Mouse (Mus musculus) lung, adult 2 months (tissue): ENCODE measurements around the gene Hax1.

ENCODE experiments used
- CTCF ChIP-seq: fragments of 200-500 bp; IDR thresholded peaks from 2 replicates; pipeline ENCODE4 v1.5.1; 2011; ENCODE audit warnings: mild to moderate bottlenecking, low read length, control low read depth; ENCODE audit not compliant: insufficient read depth
- POLR2A ChIP-seq: fragments of 200-500 bp; IDR thresholded peaks from 2 replicates; pipeline ENCODE4 v1.6.1; 2011; ENCODE audit warnings: low read depth, mild to moderate bottlenecking, control low read depth, low read length, borderline replicate concordance; ENCODE audit errors: extremely low read depth

DNA sequence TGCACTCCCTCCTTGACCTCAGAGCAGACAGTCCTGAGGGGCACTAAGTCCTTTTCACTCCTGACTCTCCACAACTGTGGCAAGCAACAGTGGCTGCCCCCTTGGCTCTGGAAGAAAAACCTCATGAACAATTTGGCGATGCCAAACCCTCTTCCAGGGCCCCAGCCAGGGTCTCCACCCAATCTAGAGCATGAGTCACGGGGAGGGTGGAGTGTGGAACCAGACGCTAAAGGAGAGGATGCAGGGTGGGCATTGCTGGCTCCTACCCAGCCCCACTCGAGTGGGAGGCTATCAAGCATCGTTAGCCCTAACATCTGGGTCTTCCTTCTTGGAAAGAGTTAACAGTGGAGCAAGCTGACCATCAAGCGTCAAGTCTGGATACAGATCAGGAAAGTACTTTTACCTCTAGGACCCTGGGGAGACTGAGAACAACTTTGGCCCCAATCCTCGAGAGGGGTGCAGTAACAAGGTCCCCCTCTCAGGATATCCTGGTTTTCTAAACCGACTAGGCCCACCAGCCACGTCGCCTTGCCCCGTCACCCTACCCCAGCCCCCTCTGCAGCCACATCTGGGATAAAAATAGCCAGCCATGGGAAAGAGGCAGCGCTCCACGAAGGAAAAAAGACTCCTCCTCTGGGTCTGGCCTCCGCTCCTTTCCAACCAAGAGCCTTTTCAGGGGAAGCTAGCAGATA lies 36.4 kb downstream of the Hax1 start:
- TF ChIP-seq CTCF (no peak), POLR2A (no peak)
